Mouse (Mus musculus): ENCODE measurements around the gene Mesp1. TPM values are rescaled to one million over a fixed set of nuclear protein-coding genes. Genes with fewer than 3 reads are reported as not detected.

Gene Mesp1
- not detected for polyA plus RNA-seq (2017; shearing (Covaris generic))

DNA sequence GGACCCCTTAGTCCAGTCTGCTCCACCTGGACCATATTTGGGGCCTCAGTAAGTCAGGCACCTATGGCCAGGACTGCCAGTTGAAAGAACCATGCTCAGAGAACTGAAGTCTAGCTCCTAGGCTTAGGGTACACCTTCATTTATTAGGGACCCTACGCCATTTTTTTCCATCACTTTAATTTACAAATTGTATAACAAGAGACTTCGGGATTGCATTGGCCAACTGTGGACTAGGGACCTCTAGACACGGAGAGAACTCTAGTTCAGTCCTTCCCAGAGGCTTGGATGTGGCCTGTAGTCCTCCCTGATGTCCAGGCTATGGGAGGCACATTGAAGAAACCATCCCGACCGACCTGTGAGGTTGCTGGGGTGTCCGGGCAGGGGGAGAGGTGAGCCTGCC, at the start of gene Mesp1:
TSS of gene Mesp1 (minus strand) at position 101 of the 400 bp plus-strand sequence.
- ATAC-seq = no peak

DNA sequence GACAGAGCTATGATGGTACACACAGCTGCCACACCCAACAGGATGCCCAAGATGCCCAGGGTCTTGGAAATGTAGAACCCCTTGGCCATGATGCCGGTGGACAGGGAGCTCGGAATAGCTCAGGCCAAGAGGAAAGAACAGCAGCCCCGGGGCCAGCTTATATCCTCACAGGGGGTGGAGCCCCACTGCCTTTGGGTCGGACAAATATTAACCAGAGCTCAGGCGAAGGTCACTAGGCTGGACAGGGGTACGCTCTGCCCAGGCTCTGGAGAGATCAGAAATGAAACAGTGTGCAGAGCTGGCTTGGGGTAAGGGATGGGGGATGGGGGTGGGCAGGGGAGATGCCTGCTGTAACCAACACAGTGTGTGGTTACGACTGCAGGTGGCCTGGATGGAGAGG, 48.6 kb upstream of the Mesp1 start:
- ATAC-seq = no peak

DNA sequence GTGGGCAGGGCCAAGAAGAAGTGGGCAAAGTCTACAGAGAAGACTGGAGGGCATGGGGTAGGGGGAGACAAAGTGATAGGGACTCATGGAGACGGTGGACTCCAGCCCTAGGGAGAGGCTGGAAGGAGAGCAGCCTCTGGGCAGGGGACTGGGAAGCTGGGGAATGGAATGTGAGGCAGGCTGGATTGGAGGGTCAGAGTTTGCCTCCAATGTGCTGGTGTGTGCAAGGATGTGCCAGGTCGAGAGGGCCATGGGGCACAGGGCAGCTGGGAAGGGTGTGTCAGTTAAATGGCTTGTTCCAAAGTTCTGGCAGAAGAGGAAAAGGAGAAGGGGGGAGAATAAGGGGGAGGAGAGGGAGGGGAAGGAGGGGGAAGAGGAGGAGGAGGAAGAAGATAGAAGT, 43.7 kb upstream of the Mesp1 start:
- ATAC-seq = no peak

- ATAC-seq = no peak
Measured at GRCm38 (mm10) chr7:79835196-79835595, 41.6 kb upstream of the Mesp1 start.

- no peak for ATAC-seq
Measured at GRCm38 (mm10) chr7:79832980-79833379, 39.4 kb upstream of the Mesp1 start.

DNA sequence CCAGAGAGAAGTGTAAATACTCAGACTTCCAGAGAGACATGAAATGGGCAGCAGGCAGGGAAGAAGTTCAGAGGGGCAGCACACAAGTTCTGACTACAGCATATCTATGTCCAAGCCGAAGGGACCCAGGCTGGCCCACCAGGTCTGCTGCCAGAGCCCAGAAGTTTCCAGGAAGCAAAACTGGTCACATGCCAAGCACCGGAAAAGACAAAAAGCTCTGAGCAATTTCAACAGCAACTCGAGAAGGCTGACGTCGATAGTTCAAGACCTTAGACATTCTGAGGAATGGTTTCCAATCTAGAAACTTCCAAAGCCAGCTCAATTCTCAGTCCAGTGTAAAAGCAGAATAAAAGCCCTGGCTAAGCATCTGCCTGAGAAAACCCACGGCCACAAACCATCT, 38.0 kb upstream of the Mesp1 start:
- no peak for ATAC-seq

GRCm38 (mm10) chr7:79831145-79831544, 37.6 kb upstream of the Mesp1 start:
- ATAC-seq = no peak

GRCm38 (mm10) chr7:79828341-79828740, 34.8 kb upstream of the Mesp1 start:
- ATAC-seq = no peak

GRCm38 (mm10) chr7:79822092-79822695, 28.6 kb upstream of the Mesp1 start:
- ATAC-seq = no peak

- ATAC-seq = no peak
Measured at GRCm38 (mm10) chr7:79819996-79820395, 26.4 kb upstream of the Mesp1 start.

- ATAC-seq = no peak
Measured at GRCm38 (mm10) chr7:79819515-79819914, 25.9 kb upstream of the Mesp1 start.

DNA sequence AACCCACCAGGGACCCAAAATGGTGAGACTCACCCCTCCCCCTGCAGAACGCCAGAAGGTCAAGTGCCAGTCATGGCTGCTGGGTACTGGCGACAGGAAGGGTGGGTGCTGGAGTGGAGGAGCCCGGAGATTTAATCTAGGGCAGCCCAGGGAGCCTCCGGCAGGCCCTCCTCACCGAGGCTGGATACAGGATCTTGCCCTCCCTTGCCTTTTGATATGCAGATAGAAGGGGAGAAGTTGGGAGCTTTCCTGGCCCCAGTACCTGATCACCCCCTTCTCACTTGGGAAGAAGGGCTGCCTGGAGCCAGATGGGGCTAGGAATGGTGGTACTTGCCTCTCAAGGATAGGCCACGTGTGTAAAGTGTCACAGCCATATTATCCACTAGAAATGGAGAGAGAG, 24.7 kb upstream of the Mesp1 start:
- ATAC-seq = no peak

DNA sequence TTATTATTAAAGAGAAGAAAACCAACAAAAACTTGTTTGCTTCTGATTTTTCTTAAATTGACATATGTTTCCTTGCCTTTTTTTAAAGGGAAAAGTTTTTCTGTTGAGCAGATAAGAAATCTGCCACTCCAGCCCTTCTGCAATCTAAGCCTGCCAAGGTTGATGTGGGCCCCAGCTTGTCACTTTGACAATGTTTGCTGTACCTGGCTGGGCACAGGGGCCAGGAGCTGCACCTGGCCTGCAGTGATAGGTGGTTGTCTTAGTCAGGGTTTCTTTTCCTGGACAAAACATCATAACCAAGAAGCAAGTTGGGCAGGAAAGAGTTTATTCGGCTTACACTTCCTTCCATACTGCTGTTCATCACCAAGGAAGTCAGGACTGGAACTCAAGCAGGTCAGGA, 19.8 kb upstream of the Mesp1 start:
- ATAC-seq = no peak

DNA sequence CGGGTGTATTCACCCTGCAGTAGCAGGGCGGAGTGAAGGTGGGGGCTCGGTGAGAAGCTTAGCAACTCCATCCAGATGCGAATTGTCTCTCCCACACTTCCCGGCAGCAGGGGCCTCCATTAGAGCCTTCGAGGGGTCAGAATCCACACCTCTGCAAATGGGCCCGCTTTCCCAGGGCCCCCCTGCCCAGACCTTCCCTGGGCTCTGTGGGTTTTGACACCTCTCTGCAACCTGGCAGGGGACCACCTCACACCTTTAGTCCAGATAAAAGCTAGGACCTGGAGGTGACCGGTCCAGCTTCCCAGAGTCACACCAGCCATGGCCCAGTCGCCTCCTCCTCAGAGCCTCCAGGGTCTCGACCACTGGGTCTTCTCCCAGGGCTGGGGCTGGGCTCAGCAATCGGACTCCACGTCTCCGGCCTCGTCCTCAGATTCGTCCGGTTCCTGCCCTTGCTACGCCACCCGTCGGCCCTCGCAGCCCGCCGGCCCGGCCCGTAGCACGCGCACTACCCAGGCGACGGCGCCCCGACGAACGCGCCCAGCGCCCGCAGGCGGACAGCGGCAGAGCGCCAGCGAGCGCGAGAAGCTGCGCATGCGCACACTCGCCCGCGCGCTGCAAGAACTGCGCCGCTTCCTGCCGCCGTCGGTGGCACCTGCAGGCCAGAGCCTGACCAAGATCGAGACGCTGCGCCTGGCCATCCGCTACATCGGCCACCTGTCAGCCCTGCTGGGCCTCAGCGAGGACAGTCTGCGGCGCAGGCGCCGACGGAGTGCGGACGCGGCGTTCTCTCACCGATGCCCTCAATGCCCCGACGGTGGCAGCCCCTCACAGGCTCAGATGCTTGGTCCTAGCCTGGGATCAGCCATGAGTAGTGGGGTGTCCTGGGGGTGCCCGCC, 17.3 kb upstream of the Mesp1 start, which contains the start of gene Mesp2:
TSS of gene Mesp2 (plus strand) at position 117 of the 896 bp plus-strand sequence.
- peak; percentile 90 for ATAC-seq

DNA sequence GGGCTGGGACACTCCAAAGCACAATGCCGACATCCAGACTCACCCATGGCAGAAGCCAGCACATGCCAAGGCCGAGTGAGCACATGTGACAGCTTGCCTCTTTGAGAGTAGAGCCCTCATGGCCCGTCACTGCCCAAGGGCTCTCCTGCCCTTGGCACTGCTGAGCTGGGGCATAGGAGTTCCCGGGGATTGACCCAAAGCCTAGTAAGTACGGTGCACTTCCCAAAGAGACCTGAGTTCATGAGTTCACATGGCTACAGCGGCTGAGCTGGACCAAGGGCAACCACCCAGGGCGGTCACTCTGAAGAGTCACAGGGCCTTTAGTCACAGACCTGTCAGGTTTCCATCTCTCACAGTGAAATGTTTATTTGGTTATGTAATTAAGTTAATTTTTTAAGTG, 15.0 kb upstream of the Mesp1 start:
- no peak for ATAC-seq

DNA sequence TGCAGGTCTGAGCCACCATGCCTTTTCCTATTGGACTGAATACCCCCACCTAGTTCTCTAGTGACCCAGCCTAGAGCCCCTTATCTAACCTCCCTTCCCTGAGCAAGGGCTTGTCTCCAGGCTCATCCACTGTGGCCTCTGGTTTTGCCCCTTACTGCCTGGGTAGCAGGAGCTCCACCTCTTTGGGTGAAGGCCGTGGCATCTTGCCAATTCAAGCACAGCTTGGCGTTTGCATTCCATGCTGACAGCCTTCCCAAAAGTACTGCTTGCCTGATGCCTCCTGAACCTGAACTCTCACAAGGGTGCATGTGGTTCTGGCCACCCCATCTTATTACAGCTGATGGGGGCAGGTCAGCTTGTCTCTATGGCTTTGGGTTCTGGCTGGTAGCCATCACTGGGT, 10.3 kb upstream of the Mesp1 start:
- ATAC-seq = no peak

- ATAC-seq = no peak
Measured at GRCm38 (mm10) chr7:79802037-79802436, 8.4 kb upstream of the Mesp1 start.

GRCm38 (mm10) chr7:79801391-79801790, 7.8 kb upstream of the Mesp1 start:
- ATAC-seq = no peak

DNA sequence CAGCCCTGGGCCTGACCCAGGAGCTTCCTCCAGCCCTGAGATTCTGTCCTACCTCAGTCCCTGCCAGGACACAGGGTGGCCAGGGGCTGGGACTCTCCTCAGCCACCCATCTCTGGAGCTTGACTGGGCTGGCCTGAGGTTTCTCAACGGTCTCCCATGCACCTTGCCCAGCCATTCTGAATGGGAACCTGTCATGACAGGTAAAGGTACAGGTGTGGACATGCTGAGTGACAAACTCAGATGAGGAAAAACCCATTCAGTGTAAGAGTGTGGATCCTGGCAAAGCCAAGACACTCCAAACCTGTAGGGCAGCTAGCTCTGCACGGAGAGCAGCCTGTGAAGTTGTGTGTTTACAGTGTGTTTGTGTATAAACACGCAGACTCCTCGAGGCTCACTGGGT, 6.7 kb upstream of the Mesp1 start:
- no peak for ATAC-seq

GRCm38 (mm10) chr7:79799506-79799905, 5.9 kb upstream of the Mesp1 start:
- ATAC-seq = no peak

- peak; percentile 64 for ATAC-seq
Measured at GRCm38 (mm10) chr7:79799048-79799447, 5.5 kb upstream of the Mesp1 start.

GRCm38 (mm10) chr7:79798606-79799005, 5.0 kb upstream of the Mesp1 start:
- ATAC-seq = no peak

- ATAC-seq = no peak
Measured at GRCm38 (mm10) chr7:79792635-79793421, 760 bp downstream of the Mesp1 start.
